Mouse (Mus musculus) adipocyte (in vitro differentiated cells): ENCODE measurements around the gene Smo.

Source experiments
- DNase-seq: peaks from one replicate; pipeline ENCODE4 v3.0.0-alpha.2; 2016; ENCODE audit warnings: low spot score

The Smo gene

GRCm38 (mm10) chr6:29735336-29735688 is at the start of gene Smo:
TSS of gene Smo (plus strand) at chr6:29735503.
- peak; percentile 74 for DNase-seq

GRCm38 (mm10) chr6:29685952-29686351 is 49.4 kb upstream of the Smo start:
- DNase-seq = peak; percentile 76

GRCm38 (mm10) chr6:29689458-29689857 is 45.8 kb upstream of the Smo start:
- no peak for DNase-seq

- DNase-seq = peak; percentile 76
These were observed 41.4 kb upstream of the Smo start, which contains the start of gene Tspan33 for GRCm38 (mm10) chr6:29693953-29694352. TSS of gene Tspan33 (plus strand) at chr6:29694222.

- DNase-seq = no peak
These were observed 40.7 kb upstream of the Smo start for GRCm38 (mm10) chr6:29694375-29695289.

GRCm38 (mm10) chr6:29695290-29695674 is 40.0 kb upstream of the Smo start:
- DNase-seq = no peak

- no peak for DNase-seq
These were observed 39.3 kb upstream of the Smo start for GRCm38 (mm10) chr6:29695975-29696374.

- DNase-seq = no peak
These were observed 38.2 kb upstream of the Smo start for GRCm38 (mm10) chr6:29697139-29697538.

GRCm38 (mm10) chr6:29697548-29697947 is 37.8 kb upstream of the Smo start:
- no peak for DNase-seq

GRCm38 (mm10) chr6:29699085-29699745 is 36.1 kb upstream of the Smo start:
- DNase-seq = no peak

- DNase-seq = no peak
These were observed 34.3 kb upstream of the Smo start for GRCm38 (mm10) chr6:29701051-29701450.

- DNase-seq = no peak
These were observed 33.2 kb upstream of the Smo start for GRCm38 (mm10) chr6:29702126-29702525.

GRCm38 (mm10) chr6:29704143-29704542 is 31.2 kb upstream of the Smo start:
- no peak for DNase-seq

- DNase-seq = no peak
These were observed 27.4 kb upstream of the Smo start for GRCm38 (mm10) chr6:29707902-29708301.

GRCm38 (mm10) chr6:29711318-29711717 is 24.0 kb upstream of the Smo start:
- no peak for DNase-seq

- DNase-seq = peak; percentile 88
These were observed 23.2 kb upstream of the Smo start for GRCm38 (mm10) chr6:29712011-29712584.

GRCm38 (mm10) chr6:29716624-29717365 is 18.5 kb upstream of the Smo start:
- no peak for DNase-seq

- DNase-seq = no peak
These were observed 17.8 kb upstream of the Smo start for GRCm38 (mm10) chr6:29717541-29717940.

- DNase-seq = no peak
These were observed 17.3 kb upstream of the Smo start for GRCm38 (mm10) chr6:29717952-29718521.

- DNase-seq = no peak
These were observed 16.4 kb upstream of the Smo start for GRCm38 (mm10) chr6:29718894-29719329.

GRCm38 (mm10) chr6:29721890-29722289 is 13.4 kb upstream of the Smo start:
- DNase-seq = no peak
